Mouse (Mus musculus): ENCODE measurements around the gene Zfp993. TPM values are rescaled to one million over a fixed set of nuclear protein-coding genes. Genes with fewer than 3 reads are reported as not detected.
"Not testable (repeated sequence)": the region's sequence is repeated elsewhere in the genome, so short reads cannot be mapped to it uniquely, and the experiment has no call there.

Zfp993 gene
- 3.8 and 4.7 TPM in 2 replicates for polyA plus RNA-seq (2015; fragmentation: Nextera tagmentation; extraction: Ambion mirVana)

- not testable (repeated sequence) for H3K4me2 ChIP-seq; H3K9me3 ChIP-seq; H3K9ac ChIP-seq; ATAC-seq (ENCODE audit: insufficient number of reproducible peaks, insufficient read depth, low FRiP score, low TSS enrichment, low read depth); H3K27ac ChIP-seq; H3K4me1 ChIP-seq; H3K4me3 ChIP-seq; H3K27me3 ChIP-seq; H3K36me3 ChIP-seq
- no CpG with 5 or more reads among the region's 14 CpGs for WGBS
Measured at GRCm38 (mm10) chr4:146610774-146611400, at the start of gene Zfp993. Zfp993 (plus strand) TSS chr4:146610961.

GRCm38 (mm10) chr4:146579905-146580873, 30.6 kb upstream of the Zfp993 start:
- not testable (repeated sequence) for H3K9ac ChIP-seq, H3K4me1 ChIP-seq, H3K9me3 ChIP-seq, H3K27ac ChIP-seq, H3K4me3 ChIP-seq, H3K36me3 ChIP-seq, H3K27me3 ChIP-seq
- peak; percentile 80 for ATAC-seq (ENCODE audit: insufficient number of reproducible peaks, insufficient read depth, low FRiP score, low TSS enrichment, low read depth)
- under 1% methylated on average over 21 of the region's 111 CpGs for WGBS
- peak overlapping the region; percentile 37 for H3K4me2 ChIP-seq

GRCm38 (mm10) chr4:146603578-146604399, 7.0 kb upstream of the Zfp993 start:
- H3K9ac ChIP-seq, H3K27ac ChIP-seq, H3K27me3 ChIP-seq, H3K36me3 ChIP-seq, H3K9me3 ChIP-seq, H3K4me1 ChIP-seq: not testable (repeated sequence)
- peak; percentile 72; the same call in 1 of the 2 replicates for ATAC-seq (ENCODE audit: insufficient number of reproducible peaks, insufficient read depth, low FRiP score, low TSS enrichment, low read depth)
- 4% methylated on average over 22 of the region's 53 CpGs for WGBS
- peak overlapping the region; percentile 40 for H3K4me2 ChIP-seq
- peak overlapping the region; percentile 29 for H3K4me3 ChIP-seq

- H3K4me3 ChIP-seq; H3K4me1 ChIP-seq; H3K9ac ChIP-seq; H3K36me3 ChIP-seq; H3K4me2 ChIP-seq; H3K9me3 ChIP-seq; H3K27ac ChIP-seq; ATAC-seq (ENCODE audit: insufficient number of reproducible peaks, insufficient read depth, low FRiP score, low TSS enrichment, low read depth); H3K27me3 ChIP-seq: not testable (repeated sequence)
- WGBS, result no CpG with 5 or more reads among the region's 4 CpGs
Measured at GRCm38 (mm10) chr4:146644367-146644766, 33.6 kb downstream of the Zfp993 start.

GRCm38 (mm10) chr4:146649641-146650040, 38.9 kb downstream of the Zfp993 start:
- not testable (repeated sequence) for H3K4me3 ChIP-seq, H3K9ac ChIP-seq, H3K4me2 ChIP-seq, H3K9me3 ChIP-seq, H3K36me3 ChIP-seq, H3K27ac ChIP-seq, H3K27me3 ChIP-seq, H3K4me1 ChIP-seq
- no CpG with 5 or more reads among the region's 2 CpGs for WGBS
- ATAC-seq (ENCODE audit: insufficient number of reproducible peaks, insufficient read depth, low FRiP score, low TSS enrichment, low read depth), result 0 out of 2 replicates have a peak, but pooled peaks have one; percentile 21

- H3K36me3 ChIP-seq, H3K4me1 ChIP-seq, H3K27me3 ChIP-seq, H3K9me3 ChIP-seq, H3K27ac ChIP-seq, H3K4me3 ChIP-seq, H3K9ac ChIP-seq, H3K4me2 ChIP-seq: not testable (repeated sequence)
- peak; percentile 35; the same call in 1 of the 2 replicates for ATAC-seq (ENCODE audit: insufficient number of reproducible peaks, insufficient read depth, low FRiP score, low TSS enrichment, low read depth)
- 67% methylated on average over 2 of the region's 4 CpGs for WGBS
Measured at GRCm38 (mm10) chr4:146650115-146650514, 39.4 kb downstream of the Zfp993 start.

- H3K4me2 ChIP-seq; ATAC-seq (ENCODE audit: insufficient number of reproducible peaks, insufficient read depth, low FRiP score, low TSS enrichment, low read depth); H3K27me3 ChIP-seq; H3K36me3 ChIP-seq; H3K4me3 ChIP-seq; H3K9ac ChIP-seq; H3K27ac ChIP-seq; H3K4me1 ChIP-seq; H3K9me3 ChIP-seq: not testable (repeated sequence)
- 78% methylated on average over 1 of the region's 5 CpGs for WGBS
Measured at GRCm38 (mm10) chr4:146650639-146651038, 39.9 kb downstream of the Zfp993 start.

Other genes with a start within 250 kb of the Zfp993 start
- 2.7 and 3.7 TPM in 2 replicates for gene Zfp992, start 161.9 kb upstream of the Zfp993 start, polyA plus RNA-seq (2015; fragmentation: Nextera tagmentation; extraction: Ambion mirVana)
- gene Zfp981, start 108.9 kb upstream of the Zfp993 start, polyA plus RNA-seq (2015; fragmentation: Nextera tagmentation; extraction: Ambion mirVana), result 0.37 TPM in 1 of 2 replicates, not detected in the other

Measured in embryonic facial prominence, embryonic 13.5 days (tissue).